Mouse (Mus musculus): ENCODE measurements around the gene Myl6.

Gene Myl6

GRCm38 (mm10) chr10:128489785-128490184, 4.2 kb downstream of the Myl6 start:
- DNase-seq (ENCODE audit: extremely low spot score), result no peak

DNA sequence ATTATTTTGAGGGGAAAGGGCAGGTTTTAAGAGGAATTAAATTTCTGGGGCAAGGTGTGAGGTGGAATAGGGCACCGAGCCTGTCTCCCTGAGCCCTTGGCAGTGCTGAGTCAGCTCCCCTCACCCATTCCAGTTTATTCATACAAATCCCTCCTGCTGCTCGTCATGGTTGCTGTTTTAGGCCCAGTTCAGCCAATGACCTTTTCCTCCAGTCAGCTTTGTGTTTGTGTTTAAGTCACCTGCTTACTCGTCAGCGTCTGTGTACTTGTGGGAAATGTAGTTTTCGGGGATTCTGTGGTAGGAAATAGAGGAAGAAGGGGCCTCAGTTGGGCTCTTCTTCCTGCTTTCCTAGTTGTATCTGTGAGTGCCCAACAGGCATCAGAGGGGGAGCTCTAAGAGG, 4.6 kb downstream of the Myl6 start:
- no peak for DNase-seq (ENCODE audit: extremely low spot score)

DNA sequence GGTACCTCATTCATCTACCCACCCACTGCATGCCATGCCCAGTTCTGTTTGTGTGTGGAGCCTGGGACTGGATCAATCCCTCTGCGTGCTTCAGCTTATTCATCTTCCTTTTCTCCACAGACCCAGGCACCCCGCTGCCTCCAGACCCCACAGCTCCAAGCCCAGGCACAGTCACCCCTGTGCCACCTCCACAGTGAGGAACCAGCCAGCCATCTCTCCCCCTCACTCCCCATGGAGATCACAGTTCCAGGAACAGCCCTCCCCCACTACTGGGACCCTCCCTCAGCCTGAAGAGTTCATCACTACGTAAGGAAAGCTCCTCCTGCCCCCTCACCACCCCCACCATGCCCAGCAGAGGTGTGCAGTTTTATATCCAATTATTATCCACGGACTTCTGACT, 5.2 kb downstream of the Myl6 start:
- no peak for DNase-seq (ENCODE audit: extremely low spot score)

DNA sequence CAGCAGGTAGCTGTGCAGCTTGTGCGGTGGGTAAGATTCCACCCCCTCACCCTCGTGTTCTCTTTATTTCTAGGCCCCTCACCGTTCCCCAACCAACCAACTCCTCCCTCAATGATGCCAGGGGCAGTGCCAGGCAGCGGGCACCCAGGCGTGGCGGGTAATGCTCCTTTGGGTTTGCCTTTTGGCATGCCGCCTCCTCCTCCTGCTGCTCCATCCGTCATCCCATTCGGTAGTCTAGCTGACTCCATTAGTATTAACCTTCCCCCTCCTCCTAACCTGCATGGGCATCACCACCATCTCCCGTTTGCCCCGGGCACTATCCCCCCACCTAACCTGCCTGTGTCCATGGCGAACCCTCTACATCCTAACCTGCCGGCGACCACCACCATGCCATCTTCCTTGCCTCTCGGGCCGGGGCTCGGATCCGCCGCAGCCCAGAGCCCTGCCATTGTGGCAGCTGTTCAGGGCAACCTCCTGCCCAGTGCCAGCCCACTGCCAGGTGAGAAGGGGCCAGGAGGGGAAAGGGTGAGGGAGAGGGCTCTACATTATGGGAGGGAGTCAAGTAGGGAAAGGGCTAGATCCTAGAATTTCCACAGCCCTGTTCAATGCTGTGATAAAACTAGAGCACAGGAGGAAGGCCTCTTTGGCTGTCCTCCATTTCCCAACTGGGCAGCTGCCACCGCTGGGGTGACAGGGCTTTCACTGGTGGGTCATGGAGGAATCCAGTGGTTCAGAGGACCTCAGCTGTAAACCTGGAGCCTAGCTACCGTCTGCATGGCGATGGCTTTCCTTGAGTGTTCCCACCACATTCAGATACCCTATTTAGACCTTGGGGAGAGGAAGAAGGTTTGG, 5.9 kb downstream of the Myl6 start:
- DNase-seq (ENCODE audit: extremely low spot score), result no peak

GRCm38 (mm10) chr10:128486370-128486769, 7.6 kb downstream of the Myl6 start:
- no peak for DNase-seq (ENCODE audit: extremely low spot score)

DNA sequence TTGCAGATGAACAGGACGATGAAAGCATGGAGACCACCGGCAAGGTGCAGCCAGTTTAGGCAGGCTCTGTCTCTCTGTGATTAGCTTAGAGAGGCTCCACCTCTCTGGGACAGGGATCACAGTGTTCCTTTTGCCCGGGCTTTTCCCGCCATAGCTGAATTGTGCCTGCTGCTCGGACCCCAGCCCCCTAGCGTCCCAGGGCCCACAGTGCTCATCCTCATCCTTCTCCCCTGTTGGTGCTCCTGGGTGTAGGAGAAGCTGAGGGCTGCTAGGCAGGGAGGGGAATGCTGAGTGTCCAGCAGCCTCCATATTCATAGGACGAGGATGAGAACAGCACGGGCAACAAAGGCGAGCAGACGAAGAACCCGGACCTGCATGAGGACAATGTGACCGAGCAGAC, 19.6 kb downstream of the Myl6 start:
- DNase-seq (ENCODE audit: extremely low spot score), result no peak

GRCm38 (mm10) chr10:128460270-128460630, 33.7 kb downstream of the Myl6 start:
- peak; percentile 37 for DNase-seq (ENCODE audit: extremely low spot score)

DNA sequence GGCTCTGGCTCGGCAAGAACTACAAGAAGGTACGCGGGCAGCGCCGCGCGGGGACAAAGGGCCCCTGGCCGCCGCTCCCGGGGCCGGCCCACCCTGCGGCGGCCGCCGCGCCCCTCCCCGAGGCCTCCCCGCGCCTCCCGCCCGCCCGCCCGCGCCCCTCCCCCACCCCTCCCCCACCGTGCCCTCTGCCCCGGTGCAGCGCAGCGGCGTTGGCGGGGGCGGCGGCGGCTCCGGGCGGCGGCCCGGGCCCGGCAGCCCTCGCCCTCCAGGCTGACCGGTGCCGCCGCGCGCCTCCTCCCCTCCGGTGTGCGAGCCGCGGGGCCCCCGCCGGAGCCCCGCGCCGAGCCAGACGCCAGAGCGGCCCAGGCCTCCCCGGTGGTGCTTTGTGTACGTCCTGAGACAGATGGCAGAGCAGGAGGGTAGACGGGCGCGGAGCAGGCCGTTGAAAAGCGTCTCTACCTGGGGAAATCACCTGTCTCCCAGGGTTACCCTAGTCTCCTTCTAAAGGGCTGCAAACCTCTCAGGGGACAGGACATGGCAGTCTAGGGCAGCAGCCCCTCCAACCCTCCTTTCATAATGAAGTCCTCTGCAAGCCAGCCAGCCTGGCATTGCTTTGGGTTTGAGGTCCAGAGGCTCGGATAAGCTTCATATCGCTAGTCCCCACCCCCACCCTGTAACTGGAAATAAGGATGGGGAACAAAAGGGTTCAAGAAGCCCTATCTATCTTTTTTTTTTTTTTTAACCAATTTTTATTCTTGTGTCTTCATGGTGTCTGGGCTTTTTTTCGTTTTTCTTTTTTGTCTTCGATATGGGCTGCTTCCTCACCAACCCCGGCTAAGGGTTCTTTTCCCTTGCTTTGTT, 34.3 kb downstream of the Myl6 start:
- peak; percentile 61 for DNase-seq (ENCODE audit: extremely low spot score)

DNA sequence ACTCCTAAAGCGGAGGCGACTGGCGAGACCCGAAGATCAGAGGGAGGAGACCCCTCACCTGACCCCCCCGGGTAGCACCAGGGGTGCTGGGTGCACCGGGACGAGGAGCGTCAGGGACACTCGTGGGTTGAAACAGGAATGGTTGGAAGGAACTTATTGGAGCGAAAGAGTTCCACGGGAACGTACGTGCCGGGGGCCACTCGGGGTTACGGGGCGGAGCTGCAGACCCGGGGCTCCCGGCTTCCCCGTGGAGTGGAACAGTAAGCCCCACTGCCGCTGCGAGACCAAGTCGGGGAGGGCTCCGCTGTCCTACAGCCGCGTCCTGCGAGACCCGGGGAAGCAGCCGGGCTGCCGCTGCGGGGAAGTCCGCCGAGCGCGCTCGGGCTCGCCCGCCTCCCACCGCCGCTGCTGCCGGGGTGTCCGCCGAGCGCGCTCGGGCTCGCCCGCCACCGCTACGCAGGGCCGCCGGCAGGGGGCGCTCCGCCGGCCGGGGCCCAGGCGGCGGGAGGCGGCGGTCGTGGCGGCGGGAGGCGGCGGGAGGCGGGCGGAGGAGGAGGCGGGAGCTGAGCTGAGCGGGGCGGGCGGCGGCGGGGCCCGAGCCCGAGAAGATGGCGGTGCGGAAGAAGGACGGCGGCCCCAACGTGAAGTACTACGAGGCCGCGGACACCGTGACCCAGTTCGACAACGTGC, 35.1 kb downstream of the Myl6 start, which contains the start of gene Smarcc2:
Smarcc2 (plus strand) TSS at position 530 of the 690 bp plus-strand sequence.
- peak; percentile 84 for DNase-seq (ENCODE audit: extremely low spot score)

DNA sequence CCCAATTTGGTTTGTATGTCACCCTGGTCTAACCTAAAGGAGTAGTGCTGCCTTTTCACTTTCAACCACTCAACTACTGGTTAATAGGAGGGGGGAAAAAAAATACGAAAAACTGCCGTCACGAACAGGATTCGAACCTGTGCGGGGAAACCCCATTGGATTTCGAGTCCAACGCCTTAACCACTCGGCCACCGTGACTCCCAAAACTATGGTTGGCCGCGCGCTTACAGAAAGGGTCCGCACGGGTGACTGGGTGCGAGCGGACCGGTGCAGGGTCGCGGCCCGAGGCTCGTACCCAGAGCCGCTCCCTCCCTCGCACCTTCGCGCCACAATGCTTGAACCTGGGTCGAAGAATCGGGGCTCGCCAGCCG, 35.6 kb downstream of the Myl6 start:
- DNase-seq (ENCODE audit: extremely low spot score), result peak; percentile 98

DNA sequence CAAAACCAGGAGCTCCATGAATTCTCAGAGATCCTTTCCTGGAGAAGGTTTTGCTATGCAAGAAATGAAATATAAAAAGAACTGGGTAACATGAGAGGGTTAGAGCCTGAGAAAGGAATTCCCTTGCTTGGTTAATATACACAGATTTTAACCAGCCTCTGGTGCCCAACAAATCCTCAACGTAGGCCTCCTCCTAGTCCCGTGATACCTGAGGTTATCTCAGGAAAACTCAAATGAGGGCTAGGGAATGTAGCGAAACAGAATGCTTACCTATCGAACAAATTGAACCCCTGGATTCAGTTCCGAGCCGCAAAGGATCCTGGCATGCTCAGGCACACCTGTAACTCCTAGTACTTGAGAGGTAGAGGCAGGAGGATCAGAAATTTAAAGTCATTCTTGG, 36.3 kb downstream of the Myl6 start:
- DNase-seq (ENCODE audit: extremely low spot score), result no peak

- DNase-seq (ENCODE audit: extremely low spot score), result peak; percentile 78
Measured at GRCm38 (mm10) chr10:128455280-128455679, 38.7 kb downstream of the Myl6 start.

GRCm38 (mm10) chr10:128454471-128454870, 39.5 kb downstream of the Myl6 start:
- no peak for DNase-seq (ENCODE audit: extremely low spot score)

GRCm38 (mm10) chr10:128451014-128451413, 42.9 kb downstream of the Myl6 start:
- no peak for DNase-seq (ENCODE audit: extremely low spot score)

DNA sequence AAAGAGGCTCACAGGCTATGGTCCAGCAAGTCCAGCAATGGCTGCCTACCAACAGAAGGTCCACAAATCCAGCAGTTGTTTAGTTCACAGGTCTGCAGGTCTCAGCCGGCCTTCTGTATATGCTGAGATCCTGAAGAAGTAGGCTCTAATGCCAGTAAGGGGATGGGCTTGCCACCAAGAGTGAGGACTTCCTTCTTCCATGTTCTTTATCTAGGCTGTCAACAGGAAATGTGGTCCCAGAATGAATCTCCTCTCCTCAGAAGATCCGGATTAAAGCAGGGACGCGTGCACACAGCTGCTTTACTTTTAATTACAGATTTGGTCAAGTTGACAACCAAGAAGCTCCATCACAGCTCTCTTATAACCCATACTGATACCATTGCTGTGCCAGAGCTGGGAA, 48.5 kb downstream of the Myl6 start:
- DNase-seq (ENCODE audit: extremely low spot score), result no peak

DNA sequence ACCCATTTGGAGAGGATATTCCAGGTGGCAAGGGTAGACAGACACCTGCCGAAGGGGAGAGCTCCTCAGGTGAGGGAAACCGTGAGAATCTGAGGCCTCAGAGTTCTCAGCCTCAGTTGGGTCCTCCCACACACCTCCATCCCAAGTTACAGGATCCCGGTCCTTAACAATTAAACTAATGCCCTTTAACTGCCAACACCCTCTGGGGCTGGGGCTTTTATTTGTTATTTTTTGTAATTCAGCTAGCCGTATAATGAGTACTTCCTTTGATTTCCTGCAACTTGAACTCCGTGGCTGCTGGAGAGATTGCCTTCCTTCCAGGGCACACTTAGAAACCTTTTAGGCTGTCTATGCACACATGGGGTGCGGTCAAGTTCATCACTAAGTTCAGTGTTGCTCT, 49.6 kb downstream of the Myl6 start:
- no peak for DNase-seq (ENCODE audit: extremely low spot score)

- DNase-seq (ENCODE audit: extremely low spot score), result no peak
Measured at GRCm38 (mm10) chr10:128442718-128443117, 51.2 kb downstream of the Myl6 start.

GRCm38 (mm10) chr10:128441324-128442119, 52.4 kb downstream of the Myl6 start:
- no peak for DNase-seq (ENCODE audit: extremely low spot score)

Data from embryo, embryonic 9.5 days (tissue).